Mouse (Mus musculus) liver, adult 2 months (tissue): ENCODE results near the gene Myo6.

Source experiments
- CTCF ChIP-seq: fragments of 200-500 bp; IDR thresholded peaks from 2 replicates; pipeline ENCODE4 v1.5.1; 2011; ENCODE audit warnings: low read depth, low read length, control low read depth
- POLR2A ChIP-seq: fragments of 200-500 bp; IDR thresholded peaks from 2 replicates; pipeline ENCODE4 v1.6.1; 2011; ENCODE audit warnings: low read length, control low read depth; ENCODE audit not compliant: insufficient read depth; ENCODE audit errors: extremely low read depth

DNA sequence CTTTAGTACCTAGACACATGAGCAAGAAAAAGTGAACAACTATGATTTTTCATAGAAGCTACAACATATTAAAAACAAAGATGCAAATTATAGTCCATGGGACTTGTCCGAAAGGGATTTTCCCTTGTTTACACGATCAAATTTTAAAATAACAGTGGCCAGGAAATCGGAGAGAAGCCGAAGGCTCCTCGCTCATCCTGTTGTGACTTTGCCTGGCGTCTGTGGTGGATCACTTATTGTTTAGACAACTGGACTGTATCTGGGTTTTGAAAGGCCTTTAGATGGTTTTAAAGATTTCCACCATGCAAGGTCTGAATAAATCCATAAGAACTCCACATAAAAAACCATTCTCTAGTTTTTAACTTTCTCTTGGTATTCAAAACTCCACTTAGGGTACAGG, 1.6 kb downstream of the Myo6 start:
- TF ChIP-seq CTCF (no peak), POLR2A (no peak)
